In genomic region chr3:146682140-146682651, GRCm38 (mm10) we compare ENCODE assay signal across 8 mouse cellular contexts. TPM values are rescaled to one million over a fixed set of nuclear protein-coding genes. Genes with fewer than 3 reads are reported as not detected.
DNase-seq lines count a peak whose midpoint lies in the region; ATAC-seq and TF ChIP-seq lines count a peak whose summit lies in the region.

No protein-coding gene starts in this region.

- peak overlapping the region; percentile 41 for H3K4me2 ChIP-seq in forebrain, embryonic 14.5 days (ENCODE audit: low read length)
- peak overlapping the region; percentile 18 for H3K4me2 ChIP-seq in liver, embryonic 13.5 days
- H3K4me2 ChIP-seq in myocyte (ENCODE audit: low read depth): peak overlapping the region; percentile 85

- peak; percentile 57 for ATAC-seq in forebrain, embryonic 14.5 days
- ATAC-seq in liver, embryonic 13.5 days (ENCODE audit: low read depth): no peak

- H3K79me2 ChIP-seq in myocyte (ENCODE audit: control insufficient read depth, insufficient read depth): no peaks in the 10 kb centered on the region

- no peak overlapping the region for H3K27ac ChIP-seq in forebrain, embryonic 14.5 days (ENCODE audit: low read depth, low read length)
- H3K27ac ChIP-seq in liver, embryonic 13.5 days: no peak overlapping the region

- peak overlapping the region; percentile 13; the same call in 1 of the 2 replicates for H3K4me3 ChIP-seq in forebrain, embryonic 14.5 days (ENCODE audit: low read depth, low read length)
- H3K4me3 ChIP-seq in liver, embryonic 13.5 days (replicated peaks): no peak overlapping the region
- H3K4me3 ChIP-seq in myocyte: peak overlapping the region; percentile 24

- H3ac ChIP-seq in myocyte (ENCODE audit: control insufficient read depth, insufficient read length): no peak overlapping the region

- peaks cover 4% of the 10 kb centered on the region; the same call in 1 of the 2 replicates for H3K4me1 ChIP-seq in forebrain, embryonic 14.5 days (ENCODE audit: control insufficient read depth, insufficient read depth, low read length)
- peaks cover 21% of the 10 kb centered on the region for H3K4me1 ChIP-seq in liver, embryonic 13.5 days (replicated peaks)

- DNase-seq in urinary bladder, adult 18-20 months (ENCODE audit: low spot score in 2 of 2): peak; percentile 11 to 13
- DNase-seq in urinary bladder, adult 2 months (ENCODE audit: low spot score): no peak
- peak; percentile 91 for DNase-seq in forebrain, embryonic 14.5 days (ENCODE audit: low spot score)
- DNase-seq in heart, postnatal 10 days: peak; percentile 77 to 82
- peak; percentile 61 to 79 for DNase-seq in kidney, postnatal 36 days
- DNase-seq in liver, embryonic 13.5 days: no peak
- peak; percentile 20 to 63 for DNase-seq in urinary bladder, postnatal 4 days (ENCODE audit: low spot score in 2 of 2)

- no peaks in the 10 kb centered on the region for H3K27me3 ChIP-seq in forebrain, embryonic 14.5 days (replicated peaks; ENCODE audit: control insufficient read depth, insufficient read depth, low read length)
- peaks cover 28% of the 10 kb centered on the region for H3K27me3 ChIP-seq in liver, embryonic 13.5 days
- H3K27me3 ChIP-seq in myocyte (ENCODE audit: control insufficient read depth, insufficient read depth, insufficient read length): no peaks in the 10 kb centered on the region

- H3K9me3 ChIP-seq in forebrain, embryonic 14.5 days (replicated peaks; ENCODE audit: control insufficient read depth, low read length): no peaks in the 10 kb centered on the region
- no peaks in the 10 kb centered on the region for H3K9me3 ChIP-seq in liver, embryonic 13.5 days (replicated peaks)

- intact Hi-C loops in heart, postnatal 10 days (cut with DNase I): loop anchor here (5.0 kb wide), 1 partner anchor 115 kb away; no protein-coding TSS in a partner anchor

- TF ChIP-seq POLR2A in myocyte (IDR thresholded peaks at IDR 0.05; ENCODE audit: insufficient read length, low read depth): no peak

- H3K9ac ChIP-seq in forebrain, embryonic 14.5 days (ENCODE audit: low read length): peak overlapping the region; percentile 0
- no peak overlapping the region for H3K9ac ChIP-seq in liver, embryonic 13.5 days

- 25% methylated on average over 13 of the region's 13 CpGs for WGBS in forebrain, embryonic 14.5 days
- WGBS in liver, embryonic 13.5 days (ENCODE audit: insufficient replicate concordance): 45% methylated on average over 13 of the region's 13 CpGs

- no peaks in the 10 kb centered on the region for H3K36me3 ChIP-seq in forebrain, embryonic 14.5 days (ENCODE audit: control insufficient read depth, insufficient read depth, low read length)
- H3K36me3 ChIP-seq in liver, embryonic 13.5 days: no peaks in the 10 kb centered on the region
- no peaks in the 10 kb centered on the region for H3K36me3 ChIP-seq in myocyte (ENCODE audit: control insufficient read depth, insufficient read depth)

TF ChIP-seq in myocyte, 11 proteins besides CTCF, POLR2A, EP300 and RAD21:
- TF ChIP-seq REST (IDR thresholded peaks at IDR 0.05; ENCODE audit: insufficient read depth, insufficient read length) (no peak), MAX (IDR thresholded peaks at IDR 0.05; ENCODE audit: low read depth) (no peak), TCF12 (IDR thresholded peaks at IDR 0.05; ENCODE audit: insufficient read depth, poor library complexity, severe bottlenecking) (no peak), SRF (IDR thresholded peaks at IDR 0.05; ENCODE audit: control insufficient read depth, insufficient read length, low read depth) (no peak), CEBPB (IDR thresholded peaks at IDR 0.05; ENCODE audit: insufficient read depth, poor library complexity, severe bottlenecking) (no peak)

RNA-seq across cellular contexts. Expression of gene Samd13, which starts 3.2 kb away (rescaled TPM):
- 0.23 and 0.35 TPM in 2 replicates for polyA plus RNA-seq in urinary bladder, adult 2 months (2012; rRNA removed)
- 0.22 and 0.30 TPM in 2 replicates for polyA plus RNA-seq in forebrain, embryonic 14.5 days (2014; fragmentation: Nextera tagmentation; extraction: Ambion mirVana)
- total RNA-seq in heart, postnatal 10 days (2021): 1 to 10 TPM; 1.8 TPM
- 0.22 and 0.44 TPM in 2 replicates for polyA plus RNA-seq in liver, embryonic 13.5 days (2015; fragmentation: Nextera tagmentation; extraction: Ambion mirVana)
- not detected for polyA plus RNA-seq in myocyte (2012; fragmentation: generic; extraction: Trizol)

RNA-seq across cellular contexts. Expression of gene 4930503B20Rik, which starts 31.1 kb away (rescaled TPM):
- polyA plus RNA-seq in urinary bladder, adult 2 months (2012; rRNA removed): 0.17 TPM in 1 of 2 replicates, not detected in the other
- polyA plus RNA-seq in forebrain, embryonic 14.5 days (2014; fragmentation: Nextera tagmentation; extraction: Ambion mirVana): not detected in 2 replicates
- total RNA-seq in heart, postnatal 10 days (2021): not detected
- polyA plus RNA-seq in liver, embryonic 13.5 days (2015; fragmentation: Nextera tagmentation; extraction: Ambion mirVana): not detected in 2 replicates
- polyA plus RNA-seq in myocyte (2012; fragmentation: generic; extraction: Trizol): not detected

Comparison
In these comparisons a context has a peak if more than half of its experiments do, and no peak if none do; other contexts are left out.
1. DNase-seq: peak in urinary bladder, adult 18-20 months (2 of 2), forebrain, embryonic 14.5 days (single experiment), heart, postnatal 10 days (2 of 2), kidney, postnatal 36 days (2 of 2) and urinary bladder, postnatal 4 days (2 of 2); none in urinary bladder, adult 2 months (single experiment) and liver, embryonic 13.5 days (single experiment).
2. H3K4me2 ChIP-seq: peak in every context shown above with its lines; median percentile 85 in myocyte; 41 in forebrain, embryonic 14.5 days; 18 in liver, embryonic 13.5 days.